Mouse (Mus musculus) hindbrain, postnatal 0 days (tissue): ENCODE measurements around the gene Setd3. TPM values are rescaled to one million over a fixed set of nuclear protein-coding genes. Genes with fewer than 3 reads are reported as not detected.

Experiments
- ATAC-seq: fragments of 200-750 bp; cut with Nextera tagmentation; 2 replicates; pipeline ENCODE4 v1.8.0; 2017; ENCODE audit warnings: mild to moderate bottlenecking, moderate TSS enrichment, moderate library complexity
- DNase-seq: peaks from one replicate; pipeline ENCODE4 v3.0.0-alpha.2; 2015; ENCODE audit warnings: low spot score
- H3K27ac ChIP-seq: fragments of 300-500 bp; sonication (generic); 2 replicates; pipeline ENCODE4 v1.5.1; 2014; ENCODE audit warnings: mild to moderate bottlenecking
- H3K27me3 ChIP-seq: fragments of 300-500 bp; sonication (generic); 2 replicates; pipeline ENCODE4 v1.6.1; 2014; ENCODE audit warnings: low read length, mixed read lengths; ENCODE audit not compliant: insufficient read depth
- H3K36me3 ChIP-seq: fragments of 300-500 bp; sonication (generic); 2 replicates; pipeline ENCODE4 v1.6.1; 2014; ENCODE audit warnings: low read length, mixed read lengths; ENCODE audit not compliant: insufficient read depth
- H3K4me1 ChIP-seq: fragments of 300-500 bp; sonication (generic); 2 replicates; pipeline ENCODE4 v1.6.1; 2014; ENCODE audit warnings: antibody characterized with exemption, low read length, mixed read lengths; ENCODE audit not compliant: insufficient read depth
- H3K4me2 ChIP-seq: fragments of 300-500 bp; sonication (generic); 2 replicates; pipeline ENCODE4 v1.6.1; 2014; ENCODE audit warnings: low read depth, mild to moderate bottlenecking, low read length, moderate library complexity, mixed read lengths
- H3K4me3 ChIP-seq: fragments of 300-500 bp; sonication (generic); 2 replicates; pipeline ENCODE4 v1.5.1; 2014; ENCODE audit warnings: low read length
- H3K9ac ChIP-seq: fragments of 300-500 bp; sonication (generic); replicated peaks from 2 replicates; pipeline ENCODE4 v1.6.1; 2014; ENCODE audit warnings: mild to moderate bottlenecking, low read length, moderate library complexity, mixed read lengths
- H3K9me3 ChIP-seq: fragments of 300-500 bp; sonication (generic); 2 replicates; pipeline ENCODE4 v1.6.1; 2016; ENCODE audit warnings: low read length, mixed read lengths
- CTCF ChIP-seq: IDR thresholded peaks from 2 replicates; pipeline ENCODE4 v1.5.1; 2016; ENCODE audit warnings: antibody characterized with exemption, control low read depth, low read depth
- WGBS: fragments of 180-500 bp; shearing (Covaris S2); extraction: QIAGEN DNeasy Blood & Tissue Kit; methylation state at CpG from one replicate; pipeline ENCODE4 v1.1.7; 2014; 5-methylcytosine and 5-hydroxymethylcytosine counted together
- polyA plus RNA-seq: library from polyadenylated mRNA; unstranded; fragments of >200 nt; fragmentation: Nextera tagmentation; extraction: Ambion mirVana; gene quantifications from 2 replicates; pipeline ENCODE4 v1.2.1, GENCODE M21; 2015
- total RNA-seq: library from RNA; depleted of rRNA; stranded (reverse); fragments of >200 nt; gene quantifications from 2 replicates; pipeline ENCODE4 v1.2.3, GENCODE M21; 2014

Gene Setd3
- total and polyA plus RNA-seq, 2 experiments from 2014 or later: 61.3 to 87.1 TPM

- Histone ChIP-seq H3K4me2 (no peak overlapping the region), H3K27ac (no peak overlapping the region), H3K4me3 (no peak overlapping the region), H3K4me1 (no peaks in the 10 kb centered on the region), H3K27me3 (no peaks in the 10 kb centered on the region), H3K9me3 (no peaks in the 10 kb centered on the region), H3K9ac (no peak overlapping the region), H3K36me3 (no peaks in the 10 kb centered on the region)
- WGBS: 62% methylated on average over 18 of the region's 18 CpGs
- DNase-seq (no peak), ATAC-seq (no peak)
- TF ChIP-seq CTCF: no peak
Observed at GRCm38 (mm10) chr12:108098201-108098980, 80.7 kb downstream of the Setd3 start.

DNA sequence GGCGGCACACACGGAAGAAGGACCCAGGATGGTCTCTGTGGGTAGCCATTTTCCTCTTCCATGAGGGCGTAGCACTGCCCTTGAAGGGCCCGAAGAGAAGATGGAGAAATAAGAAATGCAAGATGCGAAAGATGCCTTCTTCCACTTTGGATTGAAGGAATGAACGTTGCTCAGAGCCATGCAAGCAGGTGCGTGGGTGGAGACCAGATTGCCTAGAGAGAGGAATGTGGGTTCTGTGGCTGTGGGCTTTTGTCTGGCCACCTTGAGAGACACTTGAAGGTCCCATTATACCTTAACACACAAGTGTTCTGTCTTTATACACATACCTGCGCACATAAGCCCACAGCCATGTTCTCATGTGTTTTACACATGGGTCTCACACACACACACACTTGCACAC, 81.5 kb downstream of the Setd3 start:
- Histone ChIP-seq H3K36me3 (no peaks in the 10 kb centered on the region), H3K27me3 (no peaks in the 10 kb centered on the region), H3K27ac (no peak overlapping the region), H3K9ac (no peak overlapping the region), H3K9me3 (no peaks in the 10 kb centered on the region), H3K4me2 (no peak overlapping the region), H3K4me1 (no peaks in the 10 kb centered on the region), H3K4me3 (no peak overlapping the region)
- DNase-seq: no peak
- TF ChIP-seq CTCF: no peak
- 92% methylated on average over 8 of the region's 8 CpGs for WGBS
- ATAC-seq: no peak

DNA sequence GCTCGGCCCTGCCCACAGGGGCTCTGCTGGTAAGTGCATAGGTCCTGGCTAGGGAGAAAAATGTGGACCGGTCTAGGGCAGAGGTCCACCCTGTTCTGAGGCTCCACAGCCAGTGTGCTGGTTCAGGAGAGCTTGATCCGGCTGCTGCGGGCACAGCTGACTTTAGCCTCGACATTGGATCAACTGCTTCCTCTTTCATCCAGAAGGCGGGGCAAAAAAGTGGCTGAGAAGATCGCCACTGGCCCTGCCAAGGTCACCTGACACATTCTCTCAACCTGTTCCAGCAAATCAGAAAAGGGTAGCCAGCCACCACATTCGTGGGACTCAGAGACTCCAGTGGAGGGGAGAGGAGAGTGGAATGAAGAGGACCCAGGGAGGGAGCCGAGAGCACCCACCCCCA, 90.9 kb downstream of the Setd3 start:
- Histone ChIP-seq H3K36me3 (no peaks in the 10 kb centered on the region), H3K9ac (no peak overlapping the region), H3K27ac (no peak overlapping the region), H3K9me3 (no peaks in the 10 kb centered on the region), H3K4me1 (no peaks in the 10 kb centered on the region), H3K4me2 (no peak overlapping the region), H3K27me3 (no peaks in the 10 kb centered on the region), H3K4me3 (no peak overlapping the region)
- WGBS: 79% methylated on average over 9 of the region's 9 CpGs
- no peak for TF ChIP-seq CTCF
- DNase-seq: no peak
- no peak for ATAC-seq

GRCm38 (mm10) chr12:108087489-108087888, 91.6 kb downstream of the Setd3 start:
- H3K9me3 ChIP-seq: no peaks in the 10 kb centered on the region
- H3K4me3 ChIP-seq: no peak overlapping the region
- peak; percentile 9; the same call in 1 of the 2 replicates for TF ChIP-seq CTCF
- DNase-seq (no peak), ATAC-seq (no peak)
- WGBS: 81% methylated on average over 2 of the region's 2 CpGs
- H3K27ac ChIP-seq: no peak overlapping the region
- no peak overlapping the region for H3K9ac ChIP-seq
- H3K4me2 ChIP-seq: no peak overlapping the region
- no peaks in the 10 kb centered on the region for H3K36me3 ChIP-seq
- H3K4me1 ChIP-seq: no peaks in the 10 kb centered on the region
- no peaks in the 10 kb centered on the region for H3K27me3 ChIP-seq

GRCm38 (mm10) chr12:108078122-108078752, 100.9 kb downstream of the Setd3 start:
- no peak overlapping the region for H3K4me3 ChIP-seq
- no peaks in the 10 kb centered on the region for H3K9me3 ChIP-seq
- H3K27me3 ChIP-seq: no peaks in the 10 kb centered on the region
- 68% methylated on average over 10 of the region's 10 CpGs for WGBS
- no peak for DNase-seq
- H3K9ac ChIP-seq: no peak overlapping the region
- H3K36me3 ChIP-seq: no peaks in the 10 kb centered on the region
- H3K27ac ChIP-seq: no peak overlapping the region
- H3K4me2 ChIP-seq: no peak overlapping the region
- ATAC-seq: peak; percentile 43; the same call in 1 of the 2 replicates
- TF ChIP-seq CTCF: peak; percentile 27; the same call in 1 of the 2 replicates
- no peaks in the 10 kb centered on the region for H3K4me1 ChIP-seq

- no peak overlapping the region for H3K4me3 ChIP-seq
- H3K9ac ChIP-seq: no peak overlapping the region
- ATAC-seq: no peak
- WGBS: 64% methylated on average over 5 of the region's 5 CpGs
- DNase-seq: no peak
- no peaks in the 10 kb centered on the region for H3K27me3 ChIP-seq
- no peak overlapping the region for H3K27ac ChIP-seq
- H3K9me3 ChIP-seq: no peaks in the 10 kb centered on the region
- no peak for TF ChIP-seq CTCF
- no peaks in the 10 kb centered on the region for H3K36me3 ChIP-seq
- H3K4me1 ChIP-seq: no peaks in the 10 kb centered on the region
- no peak overlapping the region for H3K4me2 ChIP-seq
Observed at GRCm38 (mm10) chr12:108072907-108073306, 106.2 kb downstream of the Setd3 start.
